Mouse (Mus musculus) ES-Bruce4 (cell line): ENCODE measurements at regions not wholly inside any gene's neighbourhood (a gene's known extent, or its start where the extent isn't known, plus 50 kb on each side); places are given as distances from the start of the nearest gene placed in this dataset.
"Not testable (repeated sequence)": the region's sequence is repeated elsewhere in the genome, so short reads cannot be mapped to it uniquely, and the experiment has no call there.

Experiments used
- H3K27ac ChIP-seq: 2 replicates; pipeline ENCODE4 v1.5.1; 2012; ENCODE audit warnings: low read length, inconsistent platforms; ENCODE audit not compliant: insufficient read depth
- H3K27me3 ChIP-seq: 2 replicates; pipeline ENCODE4 v1.6.1; 2012; ENCODE audit warnings: mild to moderate bottlenecking, low read length, inconsistent platforms; ENCODE audit not compliant: control insufficient read depth, poor library complexity, insufficient read depth, severe bottlenecking
- H3K36me3 ChIP-seq: 2 replicates; pipeline ENCODE4 v1.6.1; 2012; ENCODE audit warnings: inconsistent platforms, mild to moderate bottlenecking, low read length, moderate library complexity; ENCODE audit not compliant: control insufficient read depth, poor library complexity, insufficient read depth, severe bottlenecking
- H3K4me1 ChIP-seq: one replicate; pipeline ENCODE4 v1.8.1; 2011; ENCODE audit warnings: low read length; ENCODE audit not compliant: control insufficient read depth, insufficient read depth
- H3K4me3 ChIP-seq: 2 replicates; pipeline ENCODE4 v1.5.1; 2011; ENCODE audit warnings: low read depth, mild to moderate bottlenecking, low read length
- H3K9ac ChIP-seq: 2 replicates; pipeline ENCODE4 v1.6.1; 2012; ENCODE audit warnings: low read depth, mild to moderate bottlenecking, inconsistent platforms; ENCODE audit not compliant: poor library complexity, severe bottlenecking
- H3K9me3 ChIP-seq: replicated peaks from 2 replicates; pipeline ENCODE4 v1.6.1; 2012; ENCODE audit warnings: mild to moderate bottlenecking, low read length, inconsistent platforms; ENCODE audit not compliant: control insufficient read depth, poor library complexity, insufficient read depth, severe bottlenecking
- CTCF ChIP-seq: IDR thresholded peaks from one replicate; pipeline ENCODE4 v1.8.1; 2011; ENCODE audit warnings: low read depth, low read length
- EP300 ChIP-seq: IDR thresholded peaks from 2 replicates; pipeline ENCODE4 v1.6.1; 2011; ENCODE audit warnings: low read depth, low read length; ENCODE audit not compliant: insufficient read depth
- POLR2A ChIP-seq: IDR thresholded peaks from one replicate; pipeline ENCODE4 v1.8.1; 2011; ENCODE audit warnings: low read length; ENCODE audit not compliant: insufficient read depth

- H3K4me3 ChIP-seq, result peak overlapping the region; percentile 43
- no peaks in the 10 kb centered on the region for H3K27me3 ChIP-seq
- peak overlapping the region; percentile 47; the same call in 1 of the 2 replicates for H3K9ac ChIP-seq
- H3K36me3 ChIP-seq, result no peaks in the 10 kb centered on the region
- H3K9me3 ChIP-seq, result no peaks in the 10 kb centered on the region
- H3K27ac ChIP-seq, result peak overlapping the region; percentile 33
- H3K4me1 ChIP-seq, result peaks cover 2% of the 10 kb centered on the region
- TF ChIP-seq POLR2A, result no peak
- no peak for TF ChIP-seq CTCF
- no peak for TF ChIP-seq EP300
Observed at GRCm38 (mm10) chr6:60406861-60407260, 422.8 kb downstream of the Snca start.

- H3K9ac ChIP-seq, H3K27me3 ChIP-seq, H3K4me1 ChIP-seq, H3K27ac ChIP-seq, H3K36me3 ChIP-seq, H3K4me3 ChIP-seq: not testable (repeated sequence)
- TF ChIP-seq EP300, result 0 out of 2 replicates have a peak, but pooled peaks have one; percentile 21
- peaks cover 32% of the 10 kb centered on the region for H3K9me3 ChIP-seq
Observed at GRCm38 (mm10) chr6:60363931-60364330, 465.7 kb downstream of the Snca start.

GRCm38 (mm10) chr6:60345448-60345847 is 484.2 kb downstream of the Snca start:
- Histone ChIP-seq H3K9me3 (peaks cover 24% of the 10 kb centered on the region), H3K4me3 (no peak overlapping the region), H3K4me1 (no peaks in the 10 kb centered on the region), H3K36me3 (0 out of 2 replicates have a peak, but pooled peaks cover 2% of the 10 kb centered on the region), H3K27me3 (no peaks in the 10 kb centered on the region), H3K9ac (no peak overlapping the region), H3K27ac (peak overlapping the region; percentile 87)
- peak; percentile 60; the same call in 1 of the 2 replicates for TF ChIP-seq EP300
- TF ChIP-seq POLR2A, result no peak
